Mouse (Mus musculus) ES-E14 (cell line): ENCODE data around the gene Sdk2. TPM values are rescaled to one million over a fixed set of nuclear protein-coding genes. Genes with fewer than 3 reads are reported as not detected.

Source experiments
- DNase-seq: peaks from one replicate; pipeline ENCODE4 v3.0.0-alpha.2; 2013; ENCODE audit warnings: low read depth, low spot score
- H3K27ac ChIP-seq: 2 replicates; pipeline ENCODE4 v1.5.1; 2012; ENCODE audit warnings: low read depth, mild to moderate bottlenecking, low read length, moderate library complexity, mixed read lengths; ENCODE audit not compliant: poor library complexity, insufficient read depth, severe bottlenecking
- H3K36me3 ChIP-seq: 2 replicates; pipeline ENCODE4 v1.6.1; 2012; ENCODE audit warnings: mild to moderate bottlenecking, low read length, moderate library complexity, mixed read lengths; ENCODE audit not compliant: control insufficient read depth, poor library complexity, insufficient read depth, severe bottlenecking
- H3K4me1 ChIP-seq, 2 experiments: fragments of 150-350 bp in 1 of 2; sonication (generic) in 1 of 2; 2 replicates each; pipeline ENCODE4 v1.6.1; 2012; ENCODE audit warnings: low read length in 2 of 2, mild to moderate bottlenecking in 1 of 2, mixed read lengths in 1 of 2; ENCODE audit not compliant: control insufficient read depth in 2 of 2, insufficient read depth in 2 of 2, poor library complexity in 1 of 2
- H3K4me3 ChIP-seq, 2 experiments: fragments of 150-350 bp in 1 of 2; sonication (generic) in 1 of 2; 2 replicates each; pipeline ENCODE4 v1.5.1; 2012; ENCODE audit warnings: low read length in 2 of 2, low read depth in 1 of 2, mild to moderate bottlenecking in 1 of 2, mixed read lengths in 1 of 2; ENCODE audit not compliant: insufficient read depth in 1 of 2, poor library complexity in 1 of 2, severe bottlenecking in 1 of 2
- H3K9ac ChIP-seq: 2 replicates; pipeline ENCODE4 v1.6.1; 2012; ENCODE audit warnings: low read depth, mild to moderate bottlenecking, low read length, mixed read lengths; ENCODE audit not compliant: poor library complexity, insufficient read depth, severe bottlenecking
- H3K9me3 ChIP-seq: fragments of 150-350 bp; sonication (generic); 2 replicates; pipeline ENCODE4 v1.6.1; 2012; ENCODE audit warnings: low read depth, mild to moderate bottlenecking, low read length; ENCODE audit not compliant: control insufficient read depth, insufficient read depth
- CHD2 ChIP-seq: IDR thresholded peaks from 2 replicates; pipeline ENCODE4 v1.6.1; 2014; ENCODE audit warnings: mild to moderate bottlenecking, low read depth, low read length, inconsistent platforms
- HCFC1 ChIP-seq: IDR thresholded peaks from 2 replicates; pipeline ENCODE4 v1.6.1; 2012; ENCODE audit warnings: low read length, inconsistent platforms, borderline replicate concordance; ENCODE audit not compliant: insufficient read depth
- MAFK ChIP-seq: IDR thresholded peaks from 2 replicates; pipeline ENCODE4 v1.6.1; 2014; ENCODE audit warnings: mild to moderate bottlenecking, low read depth, low read length, inconsistent platforms; ENCODE audit not compliant: insufficient read depth
- ZC3H11A ChIP-seq: IDR thresholded peaks from 2 replicates; pipeline ENCODE4 v1.6.1; 2012; ENCODE audit warnings: low read depth, mild to moderate bottlenecking, inconsistent platforms, low read length, borderline replicate concordance
- ZNF384 ChIP-seq: IDR thresholded peaks from 2 replicates; pipeline ENCODE4 v1.6.1; 2012; ENCODE audit warnings: low read depth, low read length, inconsistent platforms
- in situ Hi-C, 2 experiments: fragments of 600-800 bp; cut with MboI; formaldehyde crosslinking; loops; one replicate each; pipeline ENCODE4 v1.15.1; 2025; ENCODE audit warnings: low sequenced_read_pairs in 2 of 2, inconsistent platforms in 1 of 2; ENCODE audit not compliant: unreplicated experiment in 2 of 2
- total RNA-seq: library from RNA; depleted of rRNA; stranded (reverse); fragments of 300-350 nt; gene quantifications from 2 replicates; pipeline ENCODE4 v1.2.3, GENCODE M21; 2012

Gene Sdk2
- total RNA-seq, 1 experiment, result 2.0 TPM

- no peak overlapping the region for H3K4me3 ChIP-seq
- H3K27ac ChIP-seq, result no peak overlapping the region
- TF ChIP-seq ZC3H11A, result no peak
- TF ChIP-seq ZNF384, result no peak
- no peak for TF ChIP-seq MAFK
- TF ChIP-seq HCFC1, result no peak
- no peak for TF ChIP-seq CHD2
- in situ Hi-C loops, result no loop called here
- no peaks in the 10 kb centered on the region for H3K4me1 ChIP-seq
- H3K9ac ChIP-seq, result no peak overlapping the region
- H3K9me3 ChIP-seq, result peaks cover 3% of the 10 kb centered on the region; the same call in 1 of the 2 replicates
- DNase-seq, result no peak
- no peaks in the 10 kb centered on the region for H3K36me3 ChIP-seq
These were observed 95.0 kb downstream of the Sdk2 start for GRCm38 (mm10) chr11:113971609-113972516.

GRCm38 (mm10) chr11:113970026-113970425, 96.8 kb downstream of the Sdk2 start:
- in situ Hi-C loops, result no loop called here
- peaks cover 3% of the 10 kb centered on the region; the same call in 1 of the 2 replicates for H3K9me3 ChIP-seq

GRCm38 (mm10) chr11:113965214-113965613, 101.6 kb downstream of the Sdk2 start:
- H3K9ac ChIP-seq, result no peak overlapping the region
- no peak for DNase-seq
- H3K4me1 ChIP-seq, result no peaks in the 10 kb centered on the region
- H3K27ac ChIP-seq, result no peak overlapping the region
- no peak for TF ChIP-seq HCFC1
- TF ChIP-seq ZC3H11A, result no peak
- TF ChIP-seq MAFK, result no peak
- TF ChIP-seq CHD2, result no peak
- H3K36me3 ChIP-seq, result no peaks in the 10 kb centered on the region
- H3K4me3 ChIP-seq, result no peak overlapping the region
- H3K9me3 ChIP-seq, result peaks cover 3% of the 10 kb centered on the region; the same call in 1 of the 2 replicates
- in situ Hi-C loops, result no loop called here

More at GRCm38 (mm10) chr11:113970026-113970425, 96.8 kb downstream of the Sdk2 start:
- no peak for DNase-seq
- no peak overlapping the region for H3K9ac ChIP-seq
- no peak overlapping the region for H3K4me3 ChIP-seq
- H3K36me3 ChIP-seq, result no peaks in the 10 kb centered on the region
- H3K4me1 ChIP-seq, result no peaks in the 10 kb centered on the region
- H3K27ac ChIP-seq, result no peak overlapping the region
- no peak for TF ChIP-seq HCFC1
- no peak for TF ChIP-seq ZC3H11A
- no peak for TF ChIP-seq MAFK
- TF ChIP-seq CHD2, result no peak
- TF ChIP-seq ZNF384, result no peak

- H3K36me3 ChIP-seq, result no peaks in the 10 kb centered on the region
- no peak overlapping the region for H3K27ac ChIP-seq
- no peak overlapping the region for H3K9ac ChIP-seq
- no peak overlapping the region for H3K4me3 ChIP-seq
- H3K9me3 ChIP-seq, result peaks cover 3% of the 10 kb centered on the region; the same call in 1 of the 2 replicates
- TF ChIP-seq MAFK (no peak), HCFC1 (no peak), ZC3H11A (no peak), CHD2 (no peak)
- in situ Hi-C loops, result no loop called here
- H3K4me1 ChIP-seq, result no peaks in the 10 kb centered on the region
- DNase-seq, result no peak
These were observed 104.1 kb downstream of the Sdk2 start for GRCm38 (mm10) chr11:113962751-113963150.
